In the genomic region with DNA sequence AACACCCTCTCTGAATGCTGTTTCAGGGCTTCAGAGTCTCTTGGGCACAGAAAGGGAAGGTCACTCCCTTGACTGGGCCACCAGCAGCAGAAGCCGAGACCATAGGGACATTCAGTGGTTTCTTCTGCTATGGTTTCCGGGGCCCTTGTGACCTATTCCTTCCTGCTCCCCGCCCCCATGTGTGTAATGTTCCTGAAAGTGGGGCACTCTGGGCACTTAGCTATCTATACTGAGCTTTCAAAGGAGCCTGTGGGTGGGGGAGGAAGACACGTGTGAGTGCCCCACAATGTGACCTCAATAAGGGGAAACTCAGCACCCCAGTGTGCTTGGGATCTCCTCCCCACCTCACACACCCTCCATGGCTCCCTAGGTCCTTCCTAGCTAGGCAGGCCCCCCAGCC, we compare ENCODE assay signal across 11 mouse cellular contexts. TPM values are rescaled to one million over a fixed set of nuclear protein-coding genes. Genes with fewer than 3 reads are reported as not detected.
DNase-seq lines count a peak whose midpoint lies in the region; ATAC-seq and TF ChIP-seq lines count a peak whose summit lies in the region.
"Had no signal": no experiment of that assay in that cellular context is flagged by ENCODE, and none has a peak within 500 bp of the region (broad histone marks: within the 10 kb centered on the region; RNA-seq: fewer than 3 reads in every experiment).

No protein-coding gene starts in this region.

- peaks cover 19% of the 10 kb centered on the region for H3K4me1 ChIP-seq in heart, embryonic 12.5 days (replicated peaks)
- H3K4me1 ChIP-seq in liver, embryonic 14.5 days (replicated peaks; ENCODE audit: control insufficient read depth in 2 of 2, insufficient read depth in 2 of 2, low read length in 1 of 2) = peaks cover 23 to 34% of the 10 kb centered on the region in 2 experiments
- H3K4me1 ChIP-seq in spleen, adult 2 months (ENCODE audit: control insufficient read depth, insufficient read depth, insufficient read length) = peaks cover 46% of the 10 kb centered on the region; the same call in 1 of the 2 replicates
- H3K4me1 ChIP-seq in embryonic facial prominence, embryonic 10.5 days = peaks cover 31% of the 10 kb centered on the region

- WGBS in heart, embryonic 12.5 days = 69% methylated on average over 4 of the region's 4 CpGs
- WGBS in liver, embryonic 14.5 days (ENCODE audit: insufficient replicate concordance) = 20% methylated on average over 4 of the region's 4 CpGs
- WGBS in spleen, adult 2 months = 4% methylated on average over 4 of the region's 4 CpGs
- WGBS in embryonic facial prominence, embryonic 10.5 days = 73% methylated on average over 4 of the region's 4 CpGs

- TF ChIP-seq POLR2A in spleen, adult 2 months (IDR thresholded peaks at IDR 0.05; ENCODE audit: low read depth, low read length) = no peak

- no peaks in the 10 kb centered on the region for H3K36me3 ChIP-seq in heart, embryonic 12.5 days
- no peaks in the 10 kb centered on the region for H3K36me3 ChIP-seq in liver, embryonic 14.5 days (replicated peaks; ENCODE audit: control insufficient read depth, insufficient read depth, low read depth)
- H3K36me3 ChIP-seq in spleen, adult 2 months (ENCODE audit: control insufficient read depth, insufficient read depth, low read length) = no peaks in the 10 kb centered on the region
- no peaks in the 10 kb centered on the region for H3K36me3 ChIP-seq in embryonic facial prominence, embryonic 10.5 days (replicated peaks)
- H3K36me3 ChIP-seq: lung, embryonic 15.5 days had no signal

- no peaks in the 10 kb centered on the region for H3K9me3 ChIP-seq in heart, embryonic 12.5 days (replicated peaks)
- no peaks in the 10 kb centered on the region for H3K9me3 ChIP-seq in liver, embryonic 14.5 days (ENCODE audit: control insufficient read depth, low read length)
- no peaks in the 10 kb centered on the region for H3K9me3 ChIP-seq in embryonic facial prominence, embryonic 10.5 days
- H3K9me3 ChIP-seq: lung, embryonic 15.5 days had no signal

- TF ChIP-seq EP300 in liver, embryonic 14.5 days (IDR thresholded peaks at IDR 0.05; ENCODE audit: low read depth) = no peak

- H3K27me3 ChIP-seq in heart, embryonic 12.5 days (replicated peaks) = peaks cover 58% of the 10 kb centered on the region
- H3K27me3 ChIP-seq in liver, embryonic 14.5 days (ENCODE audit: control insufficient read depth, insufficient read depth, low read length) = no peaks in the 10 kb centered on the region
- H3K27me3 ChIP-seq in spleen, adult 2 months (ENCODE audit: control insufficient read depth, insufficient read depth, low read length) = no peaks in the 10 kb centered on the region
- H3K27me3 ChIP-seq in embryonic facial prominence, embryonic 10.5 days (replicated peaks; ENCODE audit: low read depth, poor library complexity, severe bottlenecking) = peaks cover 87% of the 10 kb centered on the region

- no peak for ATAC-seq in heart, embryonic 12.5 days (ENCODE audit: insufficient number of reproducible peaks, low FRiP score)
- ATAC-seq in CD4-positive, CD25-positive, alpha-beta regulatory T cell, adult 4 months = peak; percentile 55
- no peak for ATAC-seq in liver, embryonic 14.5 days (ENCODE audit: insufficient read depth)
- ATAC-seq: forebrain, embryonic 16.5 days had no signal

- no peak overlapping the region for H3K27ac ChIP-seq in heart, embryonic 12.5 days (ENCODE audit: poor library complexity, severe bottlenecking)
- H3K27ac ChIP-seq in liver, embryonic 14.5 days = peak overlapping the region; percentile 20; the same call in 1 of the 2 replicates
- peak overlapping the region; percentile 88 for H3K27ac ChIP-seq in spleen, adult 2 months (ENCODE audit: insufficient read depth, low read length)
- H3K27ac ChIP-seq in embryonic facial prominence, embryonic 10.5 days (replicated peaks) = no peak overlapping the region
- H3K27ac ChIP-seq: lung, embryonic 15.5 days had no signal

- H3K4me2 ChIP-seq in heart, embryonic 12.5 days = no peak overlapping the region
- H3K4me2 ChIP-seq in liver, embryonic 14.5 days (ENCODE audit: low read depth) = peak overlapping the region; percentile 20; the same call in 1 of the 2 replicates
- H3K4me2 ChIP-seq: lung, embryonic 15.5 days had no signal

- peak; percentile 49 for DNase-seq in heart, adult 8-10 months (ENCODE audit: low spot score)
- DNase-seq in liver, embryonic 14.5 days (ENCODE audit: low read depth in 3 of 3, low spot score in 3 of 3) = no peak
- DNase-seq in spleen, adult 2 months (ENCODE audit: low read depth in 1 of 2, low spot score in 2 of 2) = peak; percentile 45 to 83
- DNase-seq in embryonic facial prominence, embryonic 10.5 days (ENCODE audit: low spot score) = no peak
- DNase-seq in adrenal gland, adult (ENCODE audit: inconsistent age in 2 of 2, low spot score in 1 of 2) = no peak
- no peak for DNase-seq in kidney, postnatal 10 days

- no peak for TF ChIP-seq CTCF in liver, embryonic 14.5 days (IDR thresholded peaks at IDR 0.05; ENCODE audit: low read depth)
- no peak for TF ChIP-seq CTCF in spleen, adult 2 months (IDR thresholded peaks at IDR 0.05; ENCODE audit: extremely low read depth, insufficient read depth, insufficient read length, insufficient replicate concordance)

- no peak overlapping the region for H3K4me3 ChIP-seq in heart, embryonic 12.5 days
- H3K4me3 ChIP-seq in liver, embryonic 14.5 days (ENCODE audit: insufficient read depth in 1 of 2, low read depth in 2 of 2, low read length in 2 of 2) = no peak overlapping the region
- no peak overlapping the region for H3K4me3 ChIP-seq in spleen, adult 2 months (ENCODE audit: extremely low read depth, insufficient read depth, insufficient read length)
- H3K4me3 ChIP-seq in embryonic facial prominence, embryonic 10.5 days = no peak overlapping the region
- H3K4me3 ChIP-seq: lung, embryonic 15.5 days had no signal

- H3K9ac ChIP-seq in heart, embryonic 12.5 days = no peak overlapping the region
- H3K9ac ChIP-seq in liver, embryonic 14.5 days (replicated peaks) = no peak overlapping the region; the same call in 1 of the 2 replicates
- H3K9ac ChIP-seq: lung, embryonic 15.5 days had no signal

RNA-seq across cellular contexts. Expression of gene Mast3, which starts 1.7 kb away (rescaled TPM):
- 1 to 10 TPM; 6.5 to 8.4 (median 7.1) TPM for total RNA-seq in heart, adult 8-10 months (2022)
- 7.2 and 8.1 TPM in 2 replicates for polyA plus RNA-seq in heart, embryonic 12.5 days (2016; fragmentation: Nextera tagmentation; extraction: Ambion mirVana)
- polyA plus RNA-seq in CD4-positive, CD25-positive, alpha-beta regulatory T cell, adult 4 months (2017; shearing (Covaris generic)) = 10 to 100 TPM; 15.1 to 17.5 TPM
- 11.1 and 13.0 TPM in 2 replicates for polyA plus RNA-seq in liver, embryonic 14.5 days (2012; rRNA removed)
- polyA plus RNA-seq in liver, embryonic 14.5 days (2014; fragmentation: Nextera tagmentation; extraction: Ambion mirVana) = 5.4 and 6.3 TPM in 2 replicates
- 175 and 297 TPM in 2 replicates for polyA plus RNA-seq in spleen, adult 2 months (2012; rRNA removed)
- 12.4 and 13.9 TPM in 2 replicates for polyA plus RNA-seq in embryonic facial prominence, embryonic 10.5 days (2016; fragmentation: Nextera tagmentation; extraction: Ambion mirVana)

RNA-seq across cellular contexts. Expression of gene Il12rb1, which starts 1.7 kb away (rescaled TPM):
- under 1 TPM in 2 of 4 experiments, not detected in 2; 0.16 to 0.49 TPM for total RNA-seq in heart, adult 8-10 months (2022)
- not detected in 2 replicates for polyA plus RNA-seq in heart, embryonic 12.5 days (2016; fragmentation: Nextera tagmentation; extraction: Ambion mirVana)
- polyA plus RNA-seq in CD4-positive, CD25-positive, alpha-beta regulatory T cell, adult 4 months (2017; shearing (Covaris generic)) = 10 to 100 TPM; 13.7 to 24.7 TPM
- 0.11 and 0.13 TPM in 2 replicates for polyA plus RNA-seq in liver, embryonic 14.5 days (2012; rRNA removed)
- polyA plus RNA-seq in liver, embryonic 14.5 days (2014; fragmentation: Nextera tagmentation; extraction: Ambion mirVana) = 0.18 and 0.39 TPM in 2 replicates
- 5.8 and 7.4 TPM in 2 replicates for polyA plus RNA-seq in spleen, adult 2 months (2012; rRNA removed)
- polyA plus RNA-seq in embryonic facial prominence, embryonic 10.5 days (2016; fragmentation: Nextera tagmentation; extraction: Ambion mirVana) = not detected in 2 replicates
- polyA plus RNA-seq: neural tube, embryonic 14.5 days had no signal

RNA-seq across cellular contexts. Expression of gene Pik3r2, which starts 30.0 kb away (rescaled TPM):
- 10 to 100 TPM; 19.3 to 24.1 (median 22.2) TPM for total RNA-seq in heart, adult 8-10 months (2022)
- 35.2 and 37.2 TPM in 2 replicates for polyA plus RNA-seq in heart, embryonic 12.5 days (2016; fragmentation: Nextera tagmentation; extraction: Ambion mirVana)
- polyA plus RNA-seq in CD4-positive, CD25-positive, alpha-beta regulatory T cell, adult 4 months (2017; shearing (Covaris generic)) = 1 to 10 TPM; 4.3 to 4.5 TPM
- 13.2 and 17.5 TPM in 2 replicates for polyA plus RNA-seq in liver, embryonic 14.5 days (2012; rRNA removed)
- polyA plus RNA-seq in liver, embryonic 14.5 days (2014; fragmentation: Nextera tagmentation; extraction: Ambion mirVana) = 8.2 and 12.0 TPM in 2 replicates
- 56.3 and 90.3 TPM in 2 replicates for polyA plus RNA-seq in spleen, adult 2 months (2012; rRNA removed)
- polyA plus RNA-seq in embryonic facial prominence, embryonic 10.5 days (2016; fragmentation: Nextera tagmentation; extraction: Ambion mirVana) = 79.2 and 79.8 TPM in 2 replicates

RNA-seq across cellular contexts. Expression of gene Arrdc2, which starts 33.0 kb away (rescaled TPM):
- 10 to 100 TPM in 3 of 4 experiments, 1 to 10 TPM in 1; 7.9 to 23.0 (median 13.6) TPM for total RNA-seq in heart, adult 8-10 months (2022)
- 2.5 and 2.7 TPM in 2 replicates for polyA plus RNA-seq in heart, embryonic 12.5 days (2016; fragmentation: Nextera tagmentation; extraction: Ambion mirVana)
- polyA plus RNA-seq in CD4-positive, CD25-positive, alpha-beta regulatory T cell, adult 4 months (2017; shearing (Covaris generic)) = 1 to 10 TPM; 3.4 to 3.7 TPM
- polyA plus RNA-seq in liver, embryonic 14.5 days (2012; rRNA removed) = 33.9 and 35.0 TPM in 2 replicates
- polyA plus RNA-seq in liver, embryonic 14.5 days (2014; fragmentation: Nextera tagmentation; extraction: Ambion mirVana) = 9.5 and 14.3 TPM in 2 replicates
- polyA plus RNA-seq in spleen, adult 2 months (2012; rRNA removed) = 73.8 and 74.1 TPM in 2 replicates
- 5.1 and 5.8 TPM in 2 replicates for polyA plus RNA-seq in embryonic facial prominence, embryonic 10.5 days (2016; fragmentation: Nextera tagmentation; extraction: Ambion mirVana)

RNA-seq across cellular contexts. Expression of gene Mpv17l2, which starts 45.8 kb away (rescaled TPM):
- 10 to 100 TPM; 23.2 to 32.5 (median 27.7) TPM for total RNA-seq in heart, adult 8-10 months (2022)
- polyA plus RNA-seq in heart, embryonic 12.5 days (2016; fragmentation: Nextera tagmentation; extraction: Ambion mirVana) = 37.2 and 37.9 TPM in 2 replicates
- 10 to 100 TPM; 30.2 to 39.2 TPM for polyA plus RNA-seq in CD4-positive, CD25-positive, alpha-beta regulatory T cell, adult 4 months (2017; shearing (Covaris generic))
- 25.3 and 28.5 TPM in 2 replicates for polyA plus RNA-seq in liver, embryonic 14.5 days (2012; rRNA removed)
- polyA plus RNA-seq in liver, embryonic 14.5 days (2014; fragmentation: Nextera tagmentation; extraction: Ambion mirVana) = 39.8 and 41.5 TPM in 2 replicates
- polyA plus RNA-seq in spleen, adult 2 months (2012; rRNA removed) = 37.3 and 69.8 TPM in 2 replicates
- 28.2 and 34.5 TPM in 2 replicates for polyA plus RNA-seq in embryonic facial prominence, embryonic 10.5 days (2016; fragmentation: Nextera tagmentation; extraction: Ambion mirVana)

Comparison
In these comparisons a context has a peak if more than half of its experiments do, and no peak if none do; other contexts are left out.
1. DNase-seq: peak in heart, adult 8-10 months (single experiment) and spleen, adult 2 months (2 of 2); none in liver, embryonic 14.5 days (0 of 3), embryonic facial prominence, embryonic 10.5 days (single experiment), adrenal gland, adult (0 of 2) and kidney, postnatal 10 days (single experiment).
2. H3K27ac ChIP-seq: peak in liver, embryonic 14.5 days (single experiment) and spleen, adult 2 months (single experiment); none in heart, embryonic 12.5 days (single experiment) and embryonic facial prominence, embryonic 10.5 days (single experiment).